Mouse (Mus musculus): ENCODE measurements around the gene Ccdc78. TPM values are rescaled to one million over a fixed set of nuclear protein-coding genes. Genes with fewer than 3 reads are reported as not detected.
"Not testable (repeated sequence)": the region's sequence is repeated elsewhere in the genome, so short reads cannot be mapped to it uniquely, and the experiment has no call there.

The Ccdc78 gene
- 0.42 TPM in 1 of 2 replicates, not detected in the other for polyA plus RNA-seq (2014; fragmentation: Nextera tagmentation; extraction: Ambion mirVana)

- no peaks in the 10 kb centered on the region for H3K9me3 ChIP-seq (ENCODE audit: control insufficient read depth, low read length)
- no peak for DNase-seq (ENCODE audit: low spot score)
- H3K4me1 ChIP-seq (replicated peaks; ENCODE audit: control insufficient read depth, insufficient read depth, low read length), result peaks cover 10% of the 10 kb centered on the region
- H3K4me2 ChIP-seq (replicated peaks; ENCODE audit: low read depth, low read length), result peak within 1 kb of the TSS; percentile 74
- ATAC-seq (ENCODE audit: low FRiP score), result no peak
- H3K27ac ChIP-seq (ENCODE audit: low read depth, low read length), result peak within 1 kb of the TSS; percentile 84
- 85% methylated on average over 3 of the region's 3 CpGs for WGBS
- H3K9ac ChIP-seq (ENCODE audit: low read depth, low read length), result peak within 1 kb of the TSS; percentile 67
- no peaks in the 10 kb centered on the region; the same call in 1 of the 2 replicates for H3K36me3 ChIP-seq (ENCODE audit: control insufficient read depth, insufficient read depth, low read length)
- no peaks in the 10 kb centered on the region for H3K27me3 ChIP-seq (ENCODE audit: control insufficient read depth, insufficient read depth, low read length)
- H3K4me3 ChIP-seq (ENCODE audit: low read depth, low read length), result peak within 1 kb of the TSS; percentile 73
These were observed at the start of gene Ccdc78 for GRCm38 (mm10) chr17:25786280-25786679. Gene Ccdc78, plus strand, starts transcription at chr17:25786580.

- Histone ChIP-seq H3K4me2 (replicated peaks; ENCODE audit: low read depth, low read length) (no peak overlapping the region), H3K4me1 (replicated peaks; ENCODE audit: control insufficient read depth, insufficient read depth, low read length) (no peaks in the 10 kb centered on the region), H3K9ac (ENCODE audit: low read depth, low read length) (no peak overlapping the region), H3K27ac (ENCODE audit: low read depth, low read length) (no peak overlapping the region), H3K9me3 (ENCODE audit: control insufficient read depth, low read length) (no peaks in the 10 kb centered on the region), H3K36me3 (ENCODE audit: control insufficient read depth, insufficient read depth, low read length) (no peaks in the 10 kb centered on the region), H3K4me3 (ENCODE audit: low read depth, low read length) (no peak overlapping the region), H3K27me3 (ENCODE audit: control insufficient read depth, insufficient read depth, low read length) (no peaks in the 10 kb centered on the region)
- ATAC-seq (ENCODE audit: low FRiP score) (no peak), DNase-seq (ENCODE audit: low spot score) (no peak)
- 82% methylated on average over 7 of the region's 7 CpGs for WGBS
These were observed 47.5 kb upstream of the Ccdc78 start for GRCm38 (mm10) chr17:25738861-25739260.

DNA sequence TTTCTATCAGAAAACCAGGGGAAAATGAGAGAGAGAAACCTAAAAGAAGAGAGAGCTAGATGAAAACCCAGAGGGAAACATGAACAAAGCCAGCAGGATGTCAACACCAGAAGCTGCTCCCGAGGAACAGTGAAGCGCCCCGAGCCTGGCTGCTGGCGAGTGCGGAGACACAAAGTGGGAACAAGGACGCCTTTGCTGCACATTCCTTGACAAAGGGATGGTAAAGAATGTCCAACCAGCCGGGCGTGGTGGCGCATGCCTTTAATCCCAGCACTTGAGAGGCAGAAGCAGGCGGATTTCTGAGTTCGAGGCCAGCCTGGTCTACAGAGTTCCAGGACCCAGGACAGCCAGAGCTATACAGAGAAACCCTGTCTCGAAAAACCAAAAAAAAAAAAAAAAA, 44.9 kb upstream of the Ccdc78 start:
- H3K4me3 ChIP-seq (ENCODE audit: low read depth, low read length); H3K4me2 ChIP-seq (replicated peaks; ENCODE audit: low read depth, low read length); H3K27me3 ChIP-seq (ENCODE audit: control insufficient read depth, insufficient read depth, low read length); H3K9me3 ChIP-seq (ENCODE audit: control insufficient read depth, low read length); H3K36me3 ChIP-seq (ENCODE audit: control insufficient read depth, insufficient read depth, low read length); H3K4me1 ChIP-seq (replicated peaks; ENCODE audit: control insufficient read depth, insufficient read depth, low read length); DNase-seq (ENCODE audit: low spot score); ATAC-seq (ENCODE audit: low FRiP score); H3K9ac ChIP-seq (ENCODE audit: low read depth, low read length); H3K27ac ChIP-seq (ENCODE audit: low read depth, low read length): not testable (repeated sequence)
- 72% methylated on average over 12 of the region's 12 CpGs for WGBS

GRCm38 (mm10) chr17:25743831-25744230, 42.5 kb upstream of the Ccdc78 start:
- H3K4me3 ChIP-seq (ENCODE audit: low read depth, low read length), result no peak overlapping the region
- no peak overlapping the region for H3K4me2 ChIP-seq (replicated peaks; ENCODE audit: low read depth, low read length)
- no peaks in the 10 kb centered on the region for H3K4me1 ChIP-seq (replicated peaks; ENCODE audit: control insufficient read depth, insufficient read depth, low read length)
- 93% methylated on average over 9 of the region's 9 CpGs for WGBS
- H3K27ac ChIP-seq (ENCODE audit: low read depth, low read length), result no peak overlapping the region
- no peaks in the 10 kb centered on the region for H3K36me3 ChIP-seq (ENCODE audit: control insufficient read depth, insufficient read depth, low read length)
- H3K9me3 ChIP-seq (ENCODE audit: control insufficient read depth, low read length), result no peaks in the 10 kb centered on the region
- no peak overlapping the region for H3K9ac ChIP-seq (ENCODE audit: low read depth, low read length)
- H3K27me3 ChIP-seq (ENCODE audit: control insufficient read depth, insufficient read depth, low read length), result no peaks in the 10 kb centered on the region
- ATAC-seq (ENCODE audit: low FRiP score) (no peak), DNase-seq (ENCODE audit: low spot score) (no peak)

DNA sequence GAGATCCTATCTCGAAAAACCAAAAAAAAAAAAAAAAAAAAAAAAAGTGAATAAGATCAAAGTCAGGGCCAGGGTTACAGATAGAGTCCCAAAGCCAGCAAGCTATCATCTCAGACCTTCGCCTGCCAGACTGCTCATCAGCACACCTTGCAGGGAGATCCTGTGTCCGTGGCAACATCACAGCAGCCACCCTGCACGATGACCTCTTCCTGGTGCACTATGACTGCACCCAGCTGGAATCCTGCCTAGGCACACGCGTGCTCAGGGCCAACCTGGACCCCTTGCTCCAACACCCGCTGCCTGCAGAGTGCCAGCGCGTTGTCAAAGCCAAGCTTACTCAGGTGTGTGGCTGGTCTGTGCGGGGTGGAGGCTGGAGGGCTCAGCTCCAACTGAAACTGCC, 42.1 kb upstream of the Ccdc78 start:
- H3K36me3 ChIP-seq (ENCODE audit: control insufficient read depth, insufficient read depth, low read length), result no peaks in the 10 kb centered on the region
- ATAC-seq (ENCODE audit: low FRiP score) (no peak), DNase-seq (ENCODE audit: low spot score) (no peak)
- H3K4me3 ChIP-seq (ENCODE audit: low read depth, low read length), result no peak overlapping the region
- H3K27me3 ChIP-seq (ENCODE audit: control insufficient read depth, insufficient read depth, low read length), result no peaks in the 10 kb centered on the region
- no peak overlapping the region for H3K4me2 ChIP-seq (replicated peaks; ENCODE audit: low read depth, low read length)
- no peaks in the 10 kb centered on the region for H3K4me1 ChIP-seq (replicated peaks; ENCODE audit: control insufficient read depth, insufficient read depth, low read length)
- no peak overlapping the region for H3K27ac ChIP-seq (ENCODE audit: low read depth, low read length)
- H3K9ac ChIP-seq (ENCODE audit: low read depth, low read length), result no peak overlapping the region
- WGBS, result 84% methylated on average over 10 of the region's 10 CpGs
- no peaks in the 10 kb centered on the region for H3K9me3 ChIP-seq (ENCODE audit: control insufficient read depth, low read length)

DNA sequence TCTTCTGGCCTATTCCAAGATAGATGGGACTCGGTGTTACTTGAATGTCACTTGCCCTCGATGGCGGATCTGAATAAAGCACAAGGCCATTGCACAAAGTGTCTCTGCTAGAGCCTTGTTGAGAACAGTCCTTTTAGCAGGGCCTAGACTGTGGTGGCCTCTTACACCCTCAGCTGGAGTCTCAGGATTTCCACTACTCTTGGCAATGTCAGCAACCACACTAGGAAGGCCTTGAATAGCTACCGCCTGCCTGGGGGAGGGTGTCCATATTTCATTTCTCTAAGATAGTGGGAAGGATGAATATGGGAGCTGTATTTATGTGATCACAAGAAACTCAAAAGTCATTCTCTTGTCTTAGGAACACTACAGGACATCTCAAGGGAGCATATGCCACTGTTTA, 38.1 kb upstream of the Ccdc78 start:
- WGBS, result 95% methylated on average over 4 of the region's 4 CpGs
- Histone ChIP-seq H3K27ac (ENCODE audit: low read depth, low read length) (no peak overlapping the region), H3K4me3 (ENCODE audit: low read depth, low read length) (no peak overlapping the region), H3K4me1 (replicated peaks; ENCODE audit: control insufficient read depth, insufficient read depth, low read length) (no peaks in the 10 kb centered on the region), H3K27me3 (ENCODE audit: control insufficient read depth, insufficient read depth, low read length) (no peaks in the 10 kb centered on the region), H3K4me2 (replicated peaks; ENCODE audit: low read depth, low read length) (no peak overlapping the region), H3K9me3 (ENCODE audit: control insufficient read depth, low read length) (no peaks in the 10 kb centered on the region), H3K36me3 (ENCODE audit: control insufficient read depth, insufficient read depth, low read length) (no peaks in the 10 kb centered on the region), H3K9ac (ENCODE audit: low read depth, low read length) (no peak overlapping the region)
- no peak for DNase-seq (ENCODE audit: low spot score)
- ATAC-seq (ENCODE audit: low FRiP score), result no peak

- ATAC-seq (ENCODE audit: low FRiP score) (no peak), DNase-seq (ENCODE audit: low spot score) (no peak)
- Histone ChIP-seq H3K27me3 (ENCODE audit: control insufficient read depth, insufficient read depth, low read length) (no peaks in the 10 kb centered on the region), H3K4me1 (replicated peaks; ENCODE audit: control insufficient read depth, insufficient read depth, low read length) (no peaks in the 10 kb centered on the region), H3K9me3 (ENCODE audit: control insufficient read depth, low read length) (no peaks in the 10 kb centered on the region), H3K36me3 (ENCODE audit: control insufficient read depth, insufficient read depth, low read length) (no peaks in the 10 kb centered on the region), H3K4me2 (replicated peaks; ENCODE audit: low read depth, low read length) (no peak overlapping the region), H3K27ac (ENCODE audit: low read depth, low read length) (no peak overlapping the region), H3K4me3 (ENCODE audit: low read depth, low read length) (no peak overlapping the region), H3K9ac (ENCODE audit: low read depth, low read length) (no peak overlapping the region)
- 87% methylated on average over 6 of the region's 6 CpGs for WGBS
These were observed 37.1 kb upstream of the Ccdc78 start for GRCm38 (mm10) chr17:25749314-25749713.

- WGBS, result 80% methylated on average over 5 of the region's 5 CpGs
These were observed 34.9 kb upstream of the Ccdc78 start for GRCm38 (mm10) chr17:25751446-25751845.

DNA sequence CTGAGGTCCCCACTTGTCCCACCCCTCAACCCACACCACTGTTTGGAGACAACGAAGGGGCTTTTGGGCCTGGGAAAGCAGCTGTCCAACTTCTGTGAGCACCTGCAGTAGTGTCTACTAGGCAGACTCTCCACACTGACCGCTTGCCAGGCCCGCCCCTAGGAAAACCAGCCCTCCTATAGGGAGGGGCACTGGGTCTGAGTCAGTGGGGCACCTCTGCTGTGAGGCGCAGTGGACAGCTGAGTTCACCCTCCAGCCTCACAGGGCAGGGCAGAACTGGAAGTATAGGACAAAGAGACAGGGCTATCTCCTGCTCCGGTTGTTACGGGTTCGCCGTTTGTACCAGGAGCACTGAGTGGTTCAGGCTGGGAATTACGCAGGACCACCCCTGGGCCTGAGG, 32.1 kb upstream of the Ccdc78 start, which contains the start of gene Msln:
Gene Msln (minus strand): TSS at position 138 of the 400 bp plus-strand sequence.
- no peak within 1 kb of the TSS for H3K27ac ChIP-seq (ENCODE audit: low read depth, low read length)
- no peak within 1 kb of the TSS for H3K4me3 ChIP-seq (ENCODE audit: low read depth, low read length)
- no peaks in the 10 kb centered on the region for H3K9me3 ChIP-seq (ENCODE audit: control insufficient read depth, low read length)
- WGBS, result 85% methylated on average over 9 of the region's 9 CpGs
- no peak within 1 kb of the TSS for H3K4me2 ChIP-seq (replicated peaks; ENCODE audit: low read depth, low read length)
- ATAC-seq (ENCODE audit: low FRiP score) (no peak), DNase-seq (ENCODE audit: low spot score) (no peak)
- H3K9ac ChIP-seq (ENCODE audit: low read depth, low read length), result no peak within 1 kb of the TSS
- H3K4me1 ChIP-seq (replicated peaks; ENCODE audit: control insufficient read depth, insufficient read depth, low read length), result no peaks in the 10 kb centered on the region
- no peaks in the 10 kb centered on the region for H3K27me3 ChIP-seq (ENCODE audit: control insufficient read depth, insufficient read depth, low read length)
- H3K36me3 ChIP-seq (ENCODE audit: control insufficient read depth, insufficient read depth, low read length), result no peaks in the 10 kb centered on the region

More at GRCm38 (mm10) chr17:25751446-25751845, 34.9 kb upstream of the Ccdc78 start:
- DNase-seq (ENCODE audit: low spot score) (no peak), ATAC-seq (ENCODE audit: low FRiP score) (no peak)
- no peak overlapping the region for H3K4me3 ChIP-seq (ENCODE audit: low read depth, low read length)
- H3K4me2 ChIP-seq (replicated peaks; ENCODE audit: low read depth, low read length), result no peak overlapping the region
- no peak overlapping the region for H3K9ac ChIP-seq (ENCODE audit: low read depth, low read length)
- no peak overlapping the region for H3K27ac ChIP-seq (ENCODE audit: low read depth, low read length)
- H3K4me1 ChIP-seq (replicated peaks; ENCODE audit: control insufficient read depth, insufficient read depth, low read length), result no peaks in the 10 kb centered on the region
- H3K27me3 ChIP-seq (ENCODE audit: control insufficient read depth, insufficient read depth, low read length), result no peaks in the 10 kb centered on the region
- no peaks in the 10 kb centered on the region for H3K36me3 ChIP-seq (ENCODE audit: control insufficient read depth, insufficient read depth, low read length)
- H3K9me3 ChIP-seq (ENCODE audit: control insufficient read depth, low read length), result no peaks in the 10 kb centered on the region

Measured in hindbrain, embryonic 11.5 days (tissue).